Mouse (Mus musculus) 3134 (cell line): ENCODE measurements around the gene Ywhag.
A peak's percentile ranks its signal among the peaks of the same experiment; 100 is the strongest.

ENCODE experiments used
- DNase-seq: peaks from one replicate; pipeline ENCODE4 v3.0.0-alpha.2; 2011; ENCODE audit warnings: low spot score; ENCODE audit not compliant: insufficient read length; ENCODE audit errors: extremely low read depth

Ywhag gene

DNA sequence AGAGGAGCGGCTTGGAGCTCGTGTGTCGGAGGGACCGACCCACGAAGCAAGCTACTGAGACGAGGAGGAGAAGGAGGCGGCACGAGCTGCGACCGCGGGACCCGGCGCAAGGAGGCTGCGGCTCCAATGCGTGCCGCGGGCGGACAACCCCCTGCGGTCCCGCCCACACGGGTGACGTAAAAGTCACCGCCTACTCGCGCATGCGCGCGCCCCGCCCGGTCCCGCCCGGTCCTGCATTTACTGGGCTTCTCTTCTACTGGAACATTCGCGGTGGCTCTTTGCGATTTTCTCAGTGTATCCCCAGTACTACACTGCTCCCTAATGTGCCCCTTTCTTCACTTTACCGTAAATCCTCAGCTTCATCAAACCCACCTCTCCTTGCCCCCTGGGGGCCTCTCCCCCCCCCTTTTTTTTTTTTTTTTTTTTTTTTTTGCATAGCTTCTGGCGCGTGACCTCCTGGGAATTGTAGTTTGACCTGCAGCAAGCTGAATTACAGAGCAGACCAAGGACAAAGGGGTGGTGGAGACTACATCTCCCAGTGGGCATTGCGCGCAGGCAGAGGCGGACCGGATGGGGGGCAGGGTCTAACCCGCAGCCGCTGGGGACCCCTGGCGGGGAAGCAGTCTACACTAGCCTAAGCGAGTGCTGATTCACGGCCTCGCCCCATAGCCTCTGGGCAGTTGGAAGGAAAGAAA is at the start of gene Ywhag:
Ywhag (minus strand) TSS at position 136 of the 695 bp plus-strand sequence.
- peak; percentile 98 for DNase-seq

DNA sequence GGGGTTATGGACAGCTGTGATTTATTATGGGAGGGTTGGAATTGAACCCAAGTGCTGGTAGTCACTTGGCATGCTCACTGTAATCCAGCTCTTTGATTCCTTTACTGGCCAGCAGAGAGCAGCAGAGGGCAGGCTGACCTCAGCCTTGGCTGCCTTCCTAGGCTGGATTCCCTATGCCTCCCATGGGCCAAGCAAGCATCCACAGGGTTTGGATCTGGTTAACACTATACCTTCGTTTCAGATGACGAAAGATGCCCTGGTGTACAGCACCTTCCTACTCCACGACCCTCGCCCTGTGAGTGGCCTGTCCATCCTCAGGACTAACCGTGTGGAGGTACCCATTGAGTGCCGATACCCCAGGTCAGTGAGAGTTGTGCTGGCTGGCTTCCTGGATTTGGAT is 48.0 kb upstream of the Ywhag start:
- DNase-seq = peak; percentile 66

DNA sequence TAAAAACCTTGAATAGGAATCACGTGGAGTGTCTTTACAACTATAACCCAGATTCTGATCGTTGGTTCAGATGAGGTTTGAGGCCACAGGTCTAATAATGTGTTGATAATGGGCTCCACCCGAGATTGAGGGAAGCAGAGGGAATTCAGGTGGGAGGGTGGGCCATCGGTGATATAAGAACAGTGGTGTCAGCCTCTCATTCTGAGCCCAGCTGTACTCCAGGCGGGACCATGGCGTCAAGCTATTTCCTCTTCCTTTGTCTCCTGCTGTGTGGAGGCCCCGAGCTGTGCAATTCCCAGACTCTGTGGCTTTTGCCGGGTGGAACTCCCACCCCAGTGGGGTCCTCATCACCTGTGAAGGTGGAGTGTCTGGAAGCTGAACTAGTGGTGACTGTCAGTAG is 45.5 kb upstream of the Ywhag start, which contains the start of gene Zp3:
Zp3 (plus strand) TSS at position 196 of the 400 bp plus-strand sequence.
- DNase-seq = no peak

DNA sequence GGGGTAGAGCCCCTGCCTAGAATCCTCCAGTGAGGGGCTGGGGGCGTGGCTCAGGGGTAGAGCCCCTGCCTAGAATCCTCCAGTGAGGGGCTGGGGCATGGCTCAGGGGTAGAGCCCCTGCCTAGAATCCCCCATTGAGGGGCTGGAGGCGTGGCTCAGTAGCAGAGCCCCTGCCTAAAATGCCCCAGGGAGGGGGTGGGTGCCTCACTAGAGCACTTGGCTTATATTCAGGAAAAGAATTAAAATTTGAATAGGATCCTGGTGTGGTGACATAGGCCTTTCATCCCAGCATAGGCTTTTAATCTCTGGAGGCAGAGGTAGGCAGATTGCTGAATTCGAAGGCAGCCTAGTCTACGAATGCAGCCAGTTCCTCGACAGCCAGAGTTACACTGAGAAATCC is 45.0 kb upstream of the Ywhag start:
- DNase-seq = no peak

DNA sequence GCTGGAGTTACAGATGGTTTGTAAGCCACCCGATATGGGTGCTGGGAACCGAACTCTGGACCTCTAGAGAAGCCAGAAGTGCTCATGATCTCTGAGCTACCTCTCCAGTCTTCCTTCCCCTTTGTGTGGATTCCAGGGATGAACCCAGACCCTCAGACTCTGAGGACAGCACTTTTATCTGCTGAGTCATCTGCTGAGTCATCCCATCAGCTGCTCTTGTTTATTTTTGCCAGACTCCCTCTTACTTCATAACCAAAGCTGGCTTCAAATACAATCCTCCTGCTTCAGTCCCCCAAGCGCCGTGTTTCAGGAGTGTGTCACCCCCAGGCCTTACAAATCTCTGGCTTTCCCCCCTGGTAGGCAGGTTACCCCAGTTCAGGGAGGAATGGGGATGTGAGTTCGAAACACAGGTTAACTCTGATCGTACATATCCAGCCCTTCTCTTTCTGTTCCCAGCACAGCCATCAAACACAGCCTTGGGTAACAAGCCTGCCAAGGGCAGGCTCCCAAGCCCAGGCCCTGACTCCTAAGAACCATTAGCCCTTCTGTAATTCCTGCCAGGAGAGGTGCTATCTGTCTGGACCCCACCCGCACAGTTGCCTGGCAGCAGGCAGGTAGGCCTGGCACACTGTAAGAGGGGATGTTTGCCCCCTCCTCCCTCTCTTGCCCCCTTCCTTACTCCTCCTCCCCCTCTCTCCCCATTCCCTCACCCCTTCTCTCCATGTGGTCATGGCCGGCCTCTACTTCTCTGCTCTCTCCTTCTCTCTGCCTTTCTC is 41.7 kb upstream of the Ywhag start:
- no peak for DNase-seq

DNA sequence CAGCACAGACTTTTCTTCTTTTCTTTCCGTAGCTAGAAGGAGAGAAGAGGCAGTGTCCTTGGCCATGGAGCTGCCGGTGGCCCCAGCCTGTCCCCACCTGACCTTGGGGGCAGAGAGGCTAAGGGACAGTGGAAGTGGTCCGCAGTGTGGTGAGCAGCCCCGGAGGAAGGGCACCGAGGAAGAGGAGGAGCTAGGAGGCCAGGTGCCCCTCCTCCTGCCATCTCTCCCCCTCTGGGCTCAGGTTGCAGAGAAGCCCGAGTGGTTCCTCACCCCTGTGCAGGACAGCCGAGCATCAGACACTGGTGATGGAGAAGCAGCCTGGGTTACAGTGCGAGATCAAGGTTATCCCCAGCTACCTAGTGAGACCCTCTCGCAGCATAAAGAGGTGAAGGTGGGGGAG is 39.9 kb upstream of the Ywhag start, which contains the start of gene Ssc4d:
Ssc4d (minus strand) TSS at position 167 of the 400 bp plus-strand sequence.
- no peak for DNase-seq

DNA sequence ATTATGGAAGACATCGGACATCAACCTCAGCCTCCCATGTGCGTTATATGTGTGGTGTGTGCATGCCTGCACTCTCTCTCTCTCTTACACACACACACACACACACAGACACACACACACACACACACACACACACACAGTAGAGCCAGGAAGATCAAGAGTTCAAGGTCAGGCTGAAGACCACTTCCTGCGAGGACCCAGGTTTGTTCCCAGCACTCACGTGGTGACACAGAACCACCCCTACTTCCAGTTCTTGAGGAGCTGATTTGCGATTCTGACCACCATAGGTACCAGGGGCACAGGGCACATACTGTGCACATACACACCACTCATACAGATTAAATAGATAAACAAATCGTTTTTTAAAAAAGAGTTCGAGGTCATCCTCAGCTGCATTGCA is 37.5 kb upstream of the Ywhag start:
- no peak for DNase-seq

DNA sequence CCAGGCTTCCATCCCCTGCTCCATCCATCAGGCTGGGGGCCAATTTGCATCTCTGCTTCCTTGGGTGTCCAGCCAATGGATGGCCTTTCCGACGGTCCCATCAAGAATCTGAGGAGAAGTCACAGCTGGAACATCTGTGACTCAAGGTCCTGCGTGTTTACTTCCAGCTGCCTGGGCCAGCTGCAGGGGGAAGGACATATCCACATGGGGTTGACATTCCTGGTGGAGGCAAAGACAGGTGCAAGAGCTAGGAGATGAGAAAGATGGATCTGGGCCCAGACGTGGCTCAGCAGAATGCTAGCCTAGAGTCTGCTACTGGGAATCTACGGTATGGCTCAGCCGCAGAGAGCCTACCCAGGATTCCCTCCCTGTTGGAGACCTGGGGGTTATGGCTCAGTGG is 35.8 kb upstream of the Ywhag start:
- no peak for DNase-seq

DNA sequence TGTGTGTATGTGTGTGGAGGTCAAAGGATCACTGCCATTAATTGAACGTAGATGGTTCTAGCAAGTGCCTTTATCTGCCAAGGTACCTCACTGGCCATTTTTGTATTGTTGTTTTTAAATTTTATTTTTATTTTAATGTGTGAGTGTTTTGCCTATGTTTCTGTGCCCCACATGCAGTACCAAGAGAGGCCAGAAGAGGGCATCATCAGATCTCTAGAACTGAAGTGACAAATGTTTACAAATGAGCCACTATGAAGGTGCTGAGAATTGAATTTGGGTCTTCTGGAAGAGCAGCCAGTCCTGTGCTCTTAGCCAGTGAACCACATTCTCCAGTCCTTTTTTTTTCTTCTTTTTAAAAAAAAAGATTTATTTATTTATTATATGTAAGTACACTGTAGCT is 34.4 kb upstream of the Ywhag start:
- DNase-seq = no peak

DNA sequence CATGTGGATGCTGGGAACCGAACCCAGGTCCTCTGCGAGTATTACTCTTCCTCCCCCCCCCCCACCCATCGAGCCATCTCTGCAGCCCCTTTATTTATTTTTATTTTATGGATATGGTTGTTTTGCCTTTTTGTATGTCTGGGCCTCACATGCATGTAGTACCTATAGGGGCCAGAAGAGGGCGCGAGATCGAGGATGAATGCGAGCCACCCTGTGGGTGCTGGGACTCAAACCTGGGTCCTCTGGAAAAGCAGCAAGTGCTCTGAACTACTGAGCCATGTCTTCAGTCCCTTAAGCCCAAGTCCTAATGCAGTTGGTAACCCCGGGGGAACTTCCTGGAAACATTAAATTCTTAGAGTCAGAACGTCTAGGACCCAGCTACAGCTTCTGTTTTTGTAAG is 32.5 kb upstream of the Ywhag start:
- DNase-seq = no peak

DNA sequence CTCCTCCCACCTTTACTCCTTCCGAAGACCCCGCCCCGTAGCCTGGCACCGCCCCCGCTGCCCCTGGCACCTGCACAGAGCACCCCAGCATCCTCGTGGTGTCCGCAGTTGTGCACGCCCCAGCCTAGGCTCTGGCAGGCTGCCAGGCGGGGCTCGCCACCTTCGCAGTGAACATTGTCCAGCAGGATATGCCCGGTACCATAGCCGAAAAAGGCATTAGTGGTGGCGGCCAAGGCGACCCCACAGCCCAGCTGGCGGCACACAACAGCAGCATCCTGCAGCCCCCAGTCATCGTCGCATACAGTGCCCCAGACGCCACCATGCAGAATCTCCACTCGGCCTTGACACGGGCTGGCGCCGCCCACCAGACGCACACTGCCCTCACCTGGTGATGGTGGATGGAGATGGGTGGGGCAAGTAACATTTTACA is 31.1 kb upstream of the Ywhag start:
- no peak for DNase-seq

DNA sequence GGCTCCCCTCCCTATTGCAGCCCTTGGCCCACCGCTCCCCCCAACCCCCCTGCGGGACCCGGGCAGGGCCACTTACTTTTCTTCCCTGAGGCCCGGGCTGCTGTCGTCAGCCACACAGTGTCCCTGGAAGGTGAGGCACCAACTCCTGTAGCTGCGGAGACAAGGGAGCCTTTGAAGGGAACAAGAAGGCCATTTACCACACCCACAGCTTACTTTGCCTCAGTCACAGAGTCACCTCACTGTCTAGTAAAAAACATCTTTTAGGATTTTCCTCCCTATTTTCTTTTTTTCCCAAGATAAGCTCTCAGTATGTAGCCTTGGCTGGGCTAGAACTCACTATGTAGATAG is 28.8 kb upstream of the Ywhag start:
- no peak for DNase-seq

DNA sequence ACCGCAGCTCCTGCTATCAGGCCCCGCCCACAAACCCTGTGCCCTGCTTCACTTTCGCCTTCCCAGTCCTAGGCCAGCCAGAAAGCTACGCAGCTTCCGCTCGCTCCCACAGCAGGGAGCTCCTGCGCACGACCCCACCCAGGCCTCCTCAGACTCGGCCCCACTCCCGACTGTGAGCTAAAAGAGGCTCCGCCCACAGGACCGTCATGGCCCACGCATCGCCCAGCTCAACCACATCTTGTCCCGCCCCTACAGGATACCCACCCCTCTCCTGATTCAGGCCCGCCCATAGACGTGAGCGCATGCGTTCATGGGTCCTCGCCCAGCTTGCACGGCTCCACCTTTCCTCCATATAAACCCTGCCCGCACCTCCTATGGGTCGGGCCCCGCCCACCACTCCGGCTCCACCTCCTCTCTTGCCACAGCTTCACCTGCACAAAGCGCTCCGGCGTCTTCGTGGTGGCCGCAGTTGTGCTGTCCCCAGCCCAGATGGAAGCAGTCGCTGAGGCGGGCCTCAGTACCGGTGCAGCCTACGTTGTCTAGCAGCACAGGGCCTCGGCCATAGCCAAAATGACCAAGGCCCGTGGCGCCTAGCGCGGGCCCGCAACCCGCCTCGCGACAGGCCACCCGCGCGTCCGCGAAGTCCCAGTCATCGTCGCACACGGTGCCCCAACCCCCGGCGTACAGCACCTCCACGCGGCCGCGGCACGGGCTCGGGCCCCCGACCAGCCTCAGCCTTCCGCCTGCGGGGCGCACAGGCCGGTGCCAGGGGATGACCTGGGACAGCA is 28.3 kb upstream of the Ywhag start:
- DNase-seq = peak; percentile 100

DNA sequence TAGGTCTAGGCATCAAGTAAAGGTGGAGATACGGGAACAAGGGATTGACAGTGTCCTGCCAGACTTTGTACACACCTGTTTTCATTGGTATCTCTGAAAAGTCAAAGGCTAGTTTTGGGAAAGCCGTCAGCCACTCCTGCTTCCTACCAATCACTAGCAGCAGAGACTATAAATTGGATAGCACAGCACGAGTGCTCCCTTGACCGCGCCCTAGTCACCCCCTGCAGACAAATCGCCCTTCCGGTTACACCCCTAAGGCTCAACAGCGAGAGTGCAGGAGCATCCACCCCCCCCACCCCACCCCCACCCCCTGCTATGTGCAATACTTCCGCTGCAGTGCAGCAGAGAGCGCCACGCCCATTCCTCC is 27.7 kb upstream of the Ywhag start:
- no peak for DNase-seq

DNA sequence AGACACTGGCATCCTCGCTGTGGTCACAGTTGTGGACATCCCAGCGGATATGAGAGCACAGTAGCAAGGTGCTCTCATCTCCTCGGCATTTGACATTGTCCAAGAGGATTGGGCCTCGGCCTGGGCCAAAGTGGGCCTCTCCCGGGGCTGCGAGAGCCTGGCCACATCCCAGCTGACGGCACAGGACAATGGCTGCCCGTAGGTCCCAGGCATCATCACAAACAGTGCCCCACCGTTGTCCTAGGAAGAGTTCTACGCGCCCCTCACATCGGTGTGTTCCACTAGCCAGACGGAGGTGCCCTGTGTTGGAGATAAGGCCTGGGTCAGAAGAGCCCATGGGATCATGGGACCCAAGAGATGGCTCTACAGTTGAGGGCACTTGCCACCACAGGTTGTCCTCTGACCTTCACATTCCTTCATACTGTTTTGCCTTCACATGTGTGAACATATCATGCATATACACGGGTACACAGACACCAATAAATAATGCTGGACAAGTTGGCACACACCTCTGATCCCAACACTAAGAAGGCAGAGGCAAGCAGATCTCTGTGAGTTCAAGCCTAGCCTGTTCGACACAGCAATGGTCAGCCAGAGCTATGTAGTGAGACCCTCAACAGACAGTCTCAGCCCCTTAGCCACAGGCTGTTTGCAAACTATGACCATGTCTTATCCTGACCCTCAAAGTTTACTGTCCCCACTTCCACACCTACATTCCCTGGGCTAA is 26.7 kb upstream of the Ywhag start:
- no peak for DNase-seq

DNA sequence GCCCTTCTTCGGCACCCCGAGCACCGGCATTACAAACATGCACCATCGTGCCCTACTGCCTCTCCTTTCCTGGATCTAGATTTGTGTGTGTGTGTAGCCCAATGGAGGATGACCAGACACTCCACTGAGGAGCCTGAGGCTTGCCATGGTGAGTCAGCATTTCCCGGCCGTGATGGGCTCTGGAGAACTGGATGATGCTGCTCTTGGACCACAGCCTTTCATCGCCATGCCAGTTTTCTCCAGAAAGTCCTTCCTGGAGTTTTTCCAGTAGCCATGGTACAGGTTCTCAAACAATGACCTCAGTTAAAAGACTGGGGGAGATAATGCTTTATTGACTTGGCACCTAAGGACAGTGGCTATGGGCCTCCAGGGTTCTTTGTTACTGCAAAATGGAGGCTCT is 25.5 kb upstream of the Ywhag start:
- peak; percentile 58 for DNase-seq

DNA sequence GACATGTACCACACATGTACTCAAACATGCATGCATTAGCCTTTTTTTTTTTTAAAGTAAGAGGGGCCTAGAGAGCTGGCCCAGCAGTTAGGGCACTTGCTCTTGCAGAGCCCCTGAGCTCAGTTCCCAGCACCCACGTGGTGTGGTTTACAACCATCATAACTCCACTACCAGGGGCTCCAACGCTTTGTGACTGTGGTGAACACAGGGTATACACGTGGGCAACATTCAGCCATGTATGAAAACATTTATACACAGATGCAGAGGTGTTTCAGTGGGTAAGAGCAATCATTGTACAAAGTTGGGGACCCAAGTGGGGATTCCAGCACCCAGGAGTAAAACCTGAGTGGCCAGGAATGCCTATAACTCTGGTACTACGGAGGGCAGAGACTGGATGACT is 24.0 kb upstream of the Ywhag start:
- no peak for DNase-seq

DNA sequence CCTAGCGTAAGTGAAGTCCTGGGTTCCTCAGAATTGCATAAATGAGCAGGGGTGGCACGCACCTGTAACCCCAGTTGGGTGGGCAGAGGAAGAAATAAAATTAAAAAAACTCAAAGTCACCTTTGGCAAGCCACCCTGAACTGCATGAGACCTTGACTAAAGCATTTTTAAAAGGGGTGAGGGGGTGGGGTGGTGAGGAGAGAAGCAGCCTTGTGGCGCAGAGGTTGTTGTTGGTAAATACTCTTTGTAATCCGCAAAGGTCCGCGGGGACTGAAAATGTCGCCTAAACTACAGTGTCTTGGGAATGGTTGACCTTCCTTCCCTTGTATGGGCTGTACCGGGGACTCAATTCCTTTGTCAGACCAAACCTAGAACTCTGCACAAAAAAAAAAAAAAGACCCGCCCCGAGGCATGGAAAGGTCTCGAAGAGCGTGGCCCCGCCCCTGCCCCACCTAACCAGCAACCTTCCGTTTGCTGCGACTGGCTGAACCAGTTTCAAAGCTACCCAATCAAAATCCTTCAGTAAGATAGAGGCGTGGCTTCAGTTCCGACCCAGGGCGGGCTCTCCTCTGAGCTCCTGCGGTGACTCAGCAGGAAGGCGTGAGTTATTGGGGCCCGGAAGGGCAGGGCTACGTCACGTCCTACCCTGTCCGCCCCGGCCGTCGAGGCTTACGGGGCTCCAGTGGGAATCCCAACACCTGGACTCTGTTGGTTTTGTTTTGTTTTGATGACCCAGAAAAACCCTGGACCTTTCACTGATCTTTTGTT is 23.0 kb upstream of the Ywhag start:
- peak; percentile 92 for DNase-seq

DNA sequence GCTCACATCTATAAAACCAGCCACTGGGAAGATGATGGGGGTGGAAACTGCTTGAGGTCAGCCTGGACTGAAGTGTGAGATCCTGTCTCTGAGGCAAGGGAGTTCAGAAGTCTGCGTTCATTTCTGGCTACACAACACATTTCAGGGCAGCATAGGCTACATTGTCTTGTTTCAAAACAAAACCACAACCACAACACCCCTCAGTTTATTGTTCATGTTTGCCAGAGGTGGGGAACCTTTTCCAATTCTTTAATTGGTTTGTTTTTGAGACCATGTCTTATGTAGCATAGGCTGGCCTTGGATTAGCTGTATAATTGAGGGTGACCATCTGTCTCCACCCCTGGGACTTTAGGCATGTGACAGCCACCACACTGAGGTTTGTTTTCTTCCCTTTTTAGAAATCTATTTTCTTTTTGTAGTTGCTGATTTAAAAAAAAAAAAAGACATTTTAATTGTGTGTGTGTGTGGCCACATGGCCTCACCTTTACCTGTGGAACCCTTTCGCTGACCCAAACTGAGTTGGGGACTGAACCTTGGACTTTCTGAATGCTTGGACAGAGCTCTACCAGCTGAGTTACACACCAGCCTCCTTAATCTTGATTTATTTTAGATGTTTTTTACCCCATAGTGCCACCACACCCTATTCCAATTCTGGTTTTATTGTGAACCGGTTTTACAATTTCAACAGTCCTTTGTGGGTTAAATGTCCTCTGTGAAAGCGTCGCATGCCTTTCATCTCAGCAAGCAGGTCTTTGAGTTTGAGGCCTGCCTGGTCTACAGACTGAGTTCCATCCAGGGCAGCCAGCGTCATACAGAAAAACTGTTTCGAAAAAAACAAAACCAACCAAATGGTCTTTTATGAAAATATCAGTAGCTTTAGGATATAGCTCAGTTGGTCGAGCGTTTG is 22.1 kb upstream of the Ywhag start:
- DNase-seq = no peak
